Mouse (Mus musculus) 3134 (cell line): ENCODE measurements around the gene Trim47.
"Not testable (repeated sequence)": the region's sequence is repeated elsewhere in the genome, so short reads cannot be mapped to it uniquely, and the experiment has no call there.

Experiments
- DNase-seq: peaks from one replicate; pipeline ENCODE4 v3.0.0-alpha.2; 2011; ENCODE audit warnings: low spot score; ENCODE audit not compliant: insufficient read length; ENCODE audit errors: extremely low read depth

The Trim47 gene

DNA sequence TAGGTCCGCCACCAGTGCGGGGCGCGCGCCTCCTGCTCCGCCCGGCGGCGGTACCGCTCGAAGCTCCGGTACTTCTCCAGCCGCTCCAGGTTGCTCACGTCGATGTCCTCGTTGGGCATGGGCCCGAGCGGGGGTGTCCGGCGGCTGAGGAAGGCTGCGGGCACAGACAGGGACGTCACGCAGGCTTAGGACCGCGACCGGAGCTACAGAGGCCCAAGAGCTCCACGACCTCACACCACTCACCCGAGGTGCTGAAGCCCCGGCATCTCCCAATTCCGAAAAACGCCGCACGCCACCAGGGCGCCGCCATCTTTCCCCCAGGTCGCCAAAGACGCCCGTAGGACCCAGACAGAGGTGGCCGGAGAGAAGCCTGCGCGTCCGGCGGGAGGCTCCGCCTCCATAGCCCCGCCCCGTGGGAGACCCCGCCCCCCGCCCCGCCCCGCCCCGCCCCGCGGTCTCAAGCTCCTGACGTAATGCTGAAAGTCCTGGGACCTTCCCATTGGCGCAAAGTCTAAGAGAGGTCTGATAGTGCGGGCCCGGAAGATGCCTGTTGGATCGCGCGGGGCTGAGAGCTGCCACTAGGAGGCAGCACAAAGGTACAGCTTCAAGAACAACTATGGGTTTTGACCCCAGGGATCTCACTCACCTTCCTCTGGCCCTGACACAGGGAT, 11.6 kb upstream of the Trim47 start, which contains the start of gene Mrpl38:
Mrpl38 (minus strand) TSS at position 401 of the 671 bp plus-strand sequence.
- DNase-seq = peak; percentile 85

- no peak for DNase-seq
Observed at GRCm38 (mm10) chr11:116138096-116138467, 11.1 kb upstream of the Trim47 start.

- no peak for DNase-seq
Observed at GRCm38 (mm10) chr11:116134171-116134570, 7.2 kb upstream of the Trim47 start.

- no peak for DNase-seq
Observed at GRCm38 (mm10) chr11:116133497-116133896, 6.5 kb upstream of the Trim47 start.

DNA sequence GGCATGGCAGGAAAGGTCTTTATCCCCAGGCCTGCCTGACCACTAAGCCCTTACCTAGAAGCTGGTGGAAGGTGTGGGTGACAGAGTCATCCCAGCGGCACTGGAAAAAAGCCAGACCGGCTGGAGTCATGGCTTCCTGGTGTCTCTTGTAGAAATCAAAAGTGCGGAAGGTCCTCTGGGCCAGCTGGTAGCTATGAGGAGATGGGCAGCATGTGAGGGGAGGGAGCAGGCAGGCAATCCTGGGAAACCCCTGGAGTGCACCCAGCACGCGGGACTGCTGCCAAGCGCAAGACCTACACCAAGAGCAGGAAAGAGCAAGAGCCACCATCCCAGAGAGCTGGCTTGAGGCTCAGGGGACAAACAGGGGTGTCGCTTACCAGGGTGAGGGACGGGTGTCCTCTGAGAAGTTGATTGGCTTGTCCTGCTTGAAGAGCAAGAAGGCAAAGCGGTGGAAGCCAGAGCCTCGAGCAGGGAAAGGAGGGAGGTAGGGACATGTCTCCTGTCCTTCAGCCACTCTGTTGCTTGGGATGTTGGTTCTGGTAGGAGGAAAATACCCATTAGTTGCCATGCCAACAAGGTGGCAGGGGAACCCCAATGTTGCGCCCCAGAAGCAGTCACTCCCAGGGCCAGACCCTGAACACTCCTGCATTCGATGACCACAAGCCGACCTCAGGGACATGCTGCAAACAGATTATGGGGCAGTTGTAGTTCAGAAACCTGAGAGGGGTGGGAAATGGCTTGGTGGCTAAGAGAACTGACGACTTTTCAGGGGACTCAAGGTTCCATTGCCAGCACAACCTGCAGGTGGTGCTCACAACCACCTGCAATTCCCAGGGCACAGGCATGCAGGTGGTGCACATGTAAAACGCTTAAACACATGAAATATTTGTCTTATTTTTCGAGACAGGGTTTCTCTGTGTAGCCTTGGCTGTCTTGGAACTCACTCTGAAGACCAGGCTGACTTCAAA, 5.6 kb upstream of the Trim47 start:
- DNase-seq = no peak

DNA sequence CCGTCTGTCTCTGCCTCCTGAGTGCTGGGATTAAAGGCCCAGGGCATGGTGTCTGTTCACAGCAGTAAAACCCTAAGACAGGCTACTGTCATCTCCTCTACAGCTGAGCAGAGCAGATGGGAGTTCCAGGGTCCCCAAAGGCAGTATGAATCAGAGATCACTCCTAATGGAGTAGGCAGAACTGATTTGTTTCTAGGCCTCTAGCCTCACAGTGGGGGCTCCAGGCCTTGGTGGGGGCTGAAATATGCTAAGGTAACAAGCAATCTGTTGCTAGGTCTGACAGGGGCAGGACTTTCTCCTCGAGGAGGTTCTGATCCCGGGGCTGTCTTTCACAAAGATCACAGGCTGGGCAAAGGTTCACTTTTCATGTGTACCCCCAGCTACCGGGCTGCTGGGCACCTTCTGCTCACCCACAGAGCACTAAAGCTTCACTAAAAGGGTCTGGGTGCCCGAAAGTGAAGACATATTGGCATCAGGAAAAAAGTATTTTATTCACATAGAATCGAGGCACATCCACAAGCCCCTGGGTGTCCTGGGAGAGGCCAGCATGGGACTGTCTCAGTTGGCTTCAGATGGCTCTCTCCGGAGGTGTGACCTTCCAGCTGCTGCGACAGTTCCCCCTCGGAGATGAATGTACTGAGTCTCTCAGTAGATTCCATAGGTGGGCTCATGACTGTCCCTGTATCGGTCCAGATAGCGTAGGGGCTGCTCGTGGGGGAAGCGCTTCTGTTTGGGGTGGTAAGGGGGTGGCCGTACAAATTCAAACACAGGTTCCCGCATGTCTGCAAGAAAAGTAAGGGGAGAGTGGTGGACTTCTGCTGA, 4.5 kb upstream of the Trim47 start:
- no peak for DNase-seq

DNA sequence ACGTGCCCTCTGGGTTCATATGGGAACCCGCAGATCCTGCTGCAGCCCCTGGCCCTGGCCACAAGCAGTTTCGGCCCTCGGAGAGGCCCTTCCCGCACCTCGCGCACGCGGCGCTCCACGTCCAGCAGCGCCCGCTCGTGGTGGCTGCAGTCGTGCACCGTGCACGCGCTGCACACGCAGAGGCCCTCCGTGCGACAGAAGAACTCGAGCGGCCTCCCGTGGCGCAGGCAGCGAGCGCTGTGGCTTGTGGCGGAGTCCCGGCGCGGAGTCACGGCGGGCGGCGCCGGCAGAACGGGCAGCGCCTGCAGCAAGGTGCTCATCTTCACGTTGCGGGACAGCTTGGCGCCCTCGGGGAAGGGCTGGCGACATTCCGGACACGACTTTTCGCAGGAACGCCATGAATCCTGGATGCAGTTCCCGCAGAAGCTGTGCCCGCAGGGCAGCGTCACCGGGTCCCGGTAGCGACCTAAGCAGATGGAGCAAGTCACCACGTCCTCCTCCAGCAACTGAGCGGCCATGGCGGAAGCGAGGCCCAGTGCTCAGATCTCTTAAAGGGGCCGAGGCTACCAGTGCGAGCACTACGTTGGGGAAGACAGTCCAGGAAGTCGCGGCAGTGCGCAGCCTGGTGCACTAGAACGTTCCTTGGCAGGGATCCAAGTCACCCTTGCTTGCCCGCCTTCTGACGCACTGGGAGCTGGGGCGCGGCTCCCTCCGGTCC, 3.6 kb upstream of the Trim47 start, which contains the start of gene Trim65:
Trim65 (minus strand) TSS at position 641 of the 718 bp plus-strand sequence.
- DNase-seq = peak; percentile 96

GRCm38 (mm10) chr11:116129993-116130487, 3.0 kb upstream of the Trim47 start:
- DNase-seq = no peak

- DNase-seq = no peak
Observed at GRCm38 (mm10) chr11:116129091-116129790, 2.2 kb upstream of the Trim47 start.

- DNase-seq = no peak
Observed at GRCm38 (mm10) chr11:116127986-116128385, 976 bp upstream of the Trim47 start.

DNA sequence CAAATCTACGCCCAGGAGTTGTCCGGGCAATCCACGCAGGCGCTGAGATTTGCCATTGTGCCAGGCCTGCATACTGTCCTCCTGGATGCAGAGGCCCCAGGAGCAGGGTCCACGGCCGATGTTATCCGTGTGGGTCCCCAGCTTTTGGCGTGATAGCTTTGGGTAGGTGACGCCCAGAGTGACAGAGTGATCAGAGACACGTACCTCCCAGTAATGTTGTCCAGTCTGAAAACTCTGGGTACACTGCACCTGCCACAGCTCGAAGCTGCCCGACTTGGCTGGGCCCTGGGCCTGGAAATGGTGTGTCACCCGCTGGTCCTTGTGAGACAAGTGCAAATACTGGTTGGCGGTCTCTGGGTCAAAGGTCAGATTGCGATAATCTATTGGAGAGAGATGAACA, 749 bp downstream of the Trim47 start:
- no peak for DNase-seq

DNA sequence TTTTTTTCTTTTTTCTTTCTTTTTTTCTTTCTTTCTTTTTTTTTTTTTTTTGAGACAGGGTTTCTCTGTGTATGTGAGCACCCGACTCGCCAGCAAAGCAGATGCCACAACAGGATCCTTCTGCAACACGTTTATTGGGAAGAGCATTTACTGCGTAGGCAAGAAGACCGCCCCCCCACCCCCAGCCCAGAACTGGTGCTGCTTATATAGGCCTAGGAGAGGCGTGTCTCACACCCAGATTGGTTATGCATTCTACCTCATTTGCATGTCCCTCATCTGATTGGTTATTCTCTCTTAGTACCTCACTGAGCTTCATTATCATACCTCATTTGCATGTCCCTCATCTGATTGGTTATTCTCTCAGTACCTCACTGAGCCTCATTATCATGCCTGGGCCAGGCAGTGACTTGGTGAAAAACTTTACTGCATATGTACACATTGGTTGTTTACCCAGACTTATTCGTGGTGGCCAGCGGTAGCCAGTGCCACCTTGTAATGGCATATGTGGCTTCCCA, 5.2 kb downstream of the Trim47 start:
- DNase-seq = not testable (repeated sequence)

DNA sequence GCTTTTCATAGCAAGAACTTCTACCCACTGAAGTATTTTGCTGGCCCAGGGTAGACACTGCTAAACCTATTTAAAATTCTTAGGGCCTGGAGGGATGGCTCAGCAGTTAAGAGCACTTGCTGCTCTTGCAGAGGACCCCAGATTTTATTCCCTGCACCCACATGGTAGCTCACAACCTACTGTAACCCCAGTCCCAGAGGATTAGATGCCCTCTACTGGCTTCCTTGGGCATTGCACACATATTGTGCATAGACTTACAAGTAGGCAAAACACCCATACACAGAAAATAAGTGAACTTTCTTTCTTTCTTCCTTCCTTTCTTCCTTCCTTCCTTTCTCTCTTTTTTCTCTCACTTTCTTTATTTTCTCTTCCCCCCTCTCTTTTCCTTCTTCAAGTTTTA, 9.2 kb downstream of the Trim47 start:
- no peak for DNase-seq

DNA sequence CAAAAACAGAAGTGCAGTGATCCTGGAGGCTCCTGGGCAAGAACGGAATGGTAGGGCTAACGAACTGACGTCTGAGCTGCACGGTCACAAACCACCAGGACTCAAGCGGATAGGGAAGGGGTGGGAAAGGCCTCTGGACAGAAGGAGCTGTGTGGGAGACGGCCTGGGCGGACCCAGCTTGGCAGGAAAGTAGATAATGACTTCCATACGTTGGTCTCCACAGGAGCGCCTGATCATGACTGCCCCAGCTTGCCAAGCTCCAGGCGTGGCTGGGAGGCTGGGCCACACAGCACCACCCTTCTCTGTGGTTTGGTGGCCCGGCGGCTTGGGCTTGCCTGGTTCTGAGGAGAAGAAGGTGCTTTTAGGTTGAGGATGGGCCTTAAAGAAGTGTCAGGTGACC, 9.8 kb downstream of the Trim47 start:
- DNase-seq = no peak

GRCm38 (mm10) chr11:116111611-116112203, 15.3 kb downstream of the Trim47 start:
- no peak for DNase-seq

DNA sequence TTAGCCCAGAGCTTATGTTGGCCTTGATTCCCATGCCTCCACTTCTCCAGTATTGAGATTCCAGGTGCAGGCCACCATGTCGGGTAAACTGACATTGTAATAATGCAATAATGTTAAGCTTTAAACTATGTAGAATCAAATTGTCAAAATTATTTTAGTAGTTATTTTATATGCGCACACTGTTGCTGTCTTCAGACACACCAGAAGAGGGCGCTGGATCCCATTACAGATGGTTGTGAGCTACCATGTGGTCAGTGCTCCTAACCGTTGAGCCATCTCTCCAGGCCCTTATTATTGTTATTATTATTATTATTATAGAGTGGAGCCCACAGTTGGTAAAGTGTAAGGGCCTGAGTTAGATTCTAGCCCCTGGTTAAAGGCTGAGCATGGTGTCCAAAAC, 15.9 kb downstream of the Trim47 start:
- DNase-seq = no peak

- DNase-seq = no peak
Observed at GRCm38 (mm10) chr11:116110540-116110939, 16.5 kb downstream of the Trim47 start.

- peak; percentile 89 for DNase-seq
Observed at GRCm38 (mm10) chr11:116110131-116110530, 16.9 kb downstream of the Trim47 start.
